Mouse (Mus musculus) gastrocnemius, postnatal 10 days (tissue): ENCODE measurements around the gene Spata5. TPM values are rescaled to one million over a fixed set of nuclear protein-coding genes. Genes with fewer than 3 reads are reported as not detected.

Source experiments
- DNase-seq: peaks from one replicate; pipeline ENCODE4 v3.0.0; 2021; ENCODE audit warnings: mixed read lengths
- long read RNA-seq, 2 experiments: library from polyadenylated mRNA; stranded (forward); transcript quantifications; one replicate each; pipeline ENCODE4 v2.0.0; 2021
- total RNA-seq, 2 experiments: library from RNA; stranded (reverse); gene quantifications; 2 replicates each; pipeline ENCODE4 v1.2.3; 2021

Spata5 gene
- 10 to 100 TPM; 14.5 to 14.8 TPM for total RNA-seq
- long read RNA-seq, experiment 1, transcript Spata5-202 (16 exons, 3,295 nt): major isoform, 8 of 12 reads
- long read RNA-seq, experiment 1, partial matches to known transcripts: 0 of 12 reads
- long read RNA-seq, experiment 1, other reads (novel, unspliced or antisense): 2 of 12 reads
- long read RNA-seq, experiment 2, partial matches to known transcripts: 0 of 11 reads
- long read RNA-seq, experiment 2, other reads (novel, unspliced or antisense): 3 of 11 reads

GRCm38 (mm10) chr3:37419458-37419991 is at the start of gene Spata5:
Spata5 (plus strand) TSS chr3:37419896.
- peak; percentile 97 for DNase-seq

GRCm38 (mm10) chr3:37370407-37370806 is 49.3 kb upstream of the Spata5 start:
- DNase-seq: no peak

- no peak for DNase-seq
Observed at GRCm38 (mm10) chr3:37373712-37374111, 46.0 kb upstream of the Spata5 start.

GRCm38 (mm10) chr3:37377926-37378325 is 41.8 kb upstream of the Spata5 start:
- no peak for DNase-seq

- DNase-seq: peak; percentile 29
Observed at GRCm38 (mm10) chr3:37378412-37378811, 41.3 kb upstream of the Spata5 start.

GRCm38 (mm10) chr3:37379201-37379600 is 40.5 kb upstream of the Spata5 start:
- DNase-seq: peak; percentile 31

GRCm38 (mm10) chr3:37379930-37380881 is 39.5 kb upstream of the Spata5 start:
- peak; percentile 52 for DNase-seq

GRCm38 (mm10) chr3:37381457-37381856 is 38.2 kb upstream of the Spata5 start:
- no peak for DNase-seq

- DNase-seq: no peak
Observed at GRCm38 (mm10) chr3:37383096-37383765, 36.5 kb upstream of the Spata5 start.

- no peak for DNase-seq
Observed at GRCm38 (mm10) chr3:37387310-37387709, 32.4 kb upstream of the Spata5 start.

- DNase-seq: no peak
Observed at GRCm38 (mm10) chr3:37396930-37397608, 22.6 kb upstream of the Spata5 start.

- DNase-seq: no peak
Observed at GRCm38 (mm10) chr3:37397646-37398045, 22.1 kb upstream of the Spata5 start.

GRCm38 (mm10) chr3:37398661-37399395 is 20.9 kb upstream of the Spata5 start:
- peak; percentile 72 for DNase-seq

GRCm38 (mm10) chr3:37401729-37402610 is 17.7 kb upstream of the Spata5 start:
- DNase-seq: peak; percentile 68

GRCm38 (mm10) chr3:37407598-37407997 is 12.1 kb upstream of the Spata5 start:
- no peak for DNase-seq

- no peak for DNase-seq
Observed at GRCm38 (mm10) chr3:37413446-37413845, 6.2 kb upstream of the Spata5 start.

- peak; percentile 84 for DNase-seq
Observed at GRCm38 (mm10) chr3:37414413-37414960, 5.2 kb upstream of the Spata5 start.

GRCm38 (mm10) chr3:37418341-37418740 is 1.4 kb upstream of the Spata5 start:
- DNase-seq: no peak

- peak; percentile 57 for DNase-seq
Observed at GRCm38 (mm10) chr3:37418961-37419457, 687 bp upstream of the Spata5 start.

- DNase-seq: peak; percentile 94
Observed at GRCm38 (mm10) chr3:37420072-37420471, 376 bp downstream of the Spata5 start, which contains the start of gene Nudt6. Nudt6 (minus strand) TSS chr3:37420211.
